Mouse (Mus musculus) heart, adult 2 months (tissue): ENCODE data around the gene Rbm38.

Experiments used
- CTCF ChIP-seq: fragments of 200-600 bp; IDR thresholded peaks from 2 replicates; pipeline ENCODE4 v1.8.1; 2022; ENCODE audit warnings: antibody characterized with exemption, mild to moderate bottlenecking, moderate library complexity
- POLR2A ChIP-seq: fragments of 200-500 bp; IDR thresholded peaks from 2 replicates; pipeline ENCODE4 v1.6.1; 2011; ENCODE audit warnings: mild to moderate bottlenecking, low read depth, low read length, control low read depth; ENCODE audit not compliant: insufficient read depth

DNA sequence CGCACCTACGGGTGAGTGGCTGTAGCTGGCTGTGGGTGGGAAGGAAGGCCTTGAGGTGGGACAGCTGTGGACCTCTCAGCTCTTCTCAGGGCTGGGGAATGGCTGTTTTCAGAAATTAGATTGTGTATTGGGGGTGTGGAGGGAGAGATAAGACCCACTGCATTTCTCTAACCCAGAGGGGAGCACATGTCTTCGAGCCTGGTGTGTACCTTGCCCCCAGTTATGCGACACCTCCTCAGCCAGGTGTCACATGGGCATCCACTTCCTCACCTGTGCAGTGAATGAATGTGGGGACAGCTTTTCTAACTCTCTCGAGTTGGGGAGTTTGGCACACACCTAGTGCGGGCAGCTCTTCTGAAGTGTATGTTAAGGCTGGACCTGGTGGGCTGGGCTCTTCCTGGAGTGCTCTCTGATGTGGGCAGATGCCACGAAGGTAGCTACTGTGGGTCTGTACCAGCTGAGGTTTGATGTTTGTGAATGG, 3.1 kb downstream of the Rbm38 start:
- TF ChIP-seq CTCF: no peak
- TF ChIP-seq POLR2A: no peak
